Mouse (Mus musculus) cortical plate, adult 2 months (tissue): ENCODE results near the gene Plbd1.

Experiments
- CTCF ChIP-seq: fragments of 200-500 bp; IDR thresholded peaks from 2 replicates; pipeline ENCODE4 v1.5.1; 2011; ENCODE audit warnings: mild to moderate bottlenecking, control low read depth, low read length; ENCODE audit not compliant: insufficient read depth; ENCODE audit errors: extremely low read depth
- POLR2A ChIP-seq: fragments of 200-500 bp; IDR thresholded peaks from 2 replicates; pipeline ENCODE4 v1.6.1; 2011; ENCODE audit warnings: mild to moderate bottlenecking, low read length, control low read depth; ENCODE audit not compliant: insufficient read depth; ENCODE audit errors: extremely low read depth

- TF ChIP-seq POLR2A (no peak), CTCF (no peak)
Measured at GRCm38 (mm10) chr6:136662063-136662462, 335 bp upstream of the Plbd1 start.
